Mouse (Mus musculus) embryonic fibroblast, embryonic 13.5 days (primary cell): ENCODE data around the gene Otulin.

Experiments used
- CTCF ChIP-seq: IDR thresholded peaks from 2 replicates; pipeline ENCODE4 v1.5.1; 2011; ENCODE audit warnings: mild to moderate bottlenecking, control low read depth, low read length, moderate library complexity, borderline replicate concordance; ENCODE audit not compliant: insufficient read depth
- POLR2A ChIP-seq: IDR thresholded peaks from 2 replicates; pipeline ENCODE4 v1.6.1; 2011; ENCODE audit warnings: low read depth, mild to moderate bottlenecking, control low read depth, low read length, moderate library complexity

DNA sequence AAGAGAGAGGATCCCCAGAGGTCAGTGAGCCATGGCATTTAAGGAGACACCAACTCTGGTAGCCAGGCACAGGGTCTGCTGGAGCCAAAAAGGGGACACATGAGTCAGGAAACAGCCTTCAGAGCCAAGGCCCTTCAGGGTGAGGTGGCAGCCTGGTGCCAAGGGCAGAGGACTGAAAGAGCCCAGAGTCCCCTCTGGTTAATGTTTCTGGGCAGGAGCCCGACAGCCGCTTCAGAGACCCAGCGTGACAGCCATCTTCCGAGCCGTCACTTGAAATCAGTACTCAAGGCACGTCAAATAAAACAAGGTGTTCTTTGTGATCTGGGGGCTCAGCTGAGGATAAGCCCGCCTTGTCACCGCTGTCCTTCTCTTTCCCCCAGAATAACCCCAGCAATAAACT is 59.3 kb downstream of the Otulin start:
- TF ChIP-seq CTCF = no peak
- TF ChIP-seq POLR2A = no peak
